Mouse (Mus musculus) neural tube, embryonic 13.5 days (tissue): ENCODE measurements around the gene Efcab11. TPM values are rescaled to one million over a fixed set of nuclear protein-coding genes. Genes with fewer than 3 reads are reported as not detected.

Experiments
- ATAC-seq: fragments of 200-750 bp; cut with Nextera tagmentation; 2 replicates; pipeline ENCODE4 v1.8.0; 2017; ENCODE audit warnings: low read depth, mild to moderate bottlenecking, moderate TSS enrichment, moderate library complexity
- H3K27ac ChIP-seq: fragments of 300-500 bp; sonication (generic); replicated peaks from 2 replicates; pipeline ENCODE4 v1.5.1; 2015; ENCODE audit warnings: moderate library complexity, mild to moderate bottlenecking, inconsistent platforms
- H3K27me3 ChIP-seq: fragments of 300-500 bp; sonication (generic); 2 replicates; pipeline ENCODE4 v1.6.1; 2015; ENCODE audit warnings: mild to moderate bottlenecking, inconsistent platforms
- H3K36me3 ChIP-seq: fragments of 300-500 bp; sonication (generic); 2 replicates; pipeline ENCODE4 v1.6.1; 2015; ENCODE audit warnings: mild to moderate bottlenecking, inconsistent platforms
- H3K4me1 ChIP-seq: fragments of 300-500 bp; sonication (generic); replicated peaks from 2 replicates; pipeline ENCODE4 v1.6.1; 2015; ENCODE audit warnings: inconsistent platforms
- H3K4me2 ChIP-seq: fragments of 300-500 bp; sonication (generic); 2 replicates; pipeline ENCODE4 v1.6.1; 2015; ENCODE audit warnings: inconsistent platforms, mild to moderate bottlenecking, moderate library complexity
- H3K4me3 ChIP-seq: fragments of 300-500 bp; sonication (generic); 2 replicates; pipeline ENCODE4 v1.5.1; 2015; ENCODE audit warnings: mild to moderate bottlenecking, inconsistent platforms
- H3K9ac ChIP-seq: fragments of 300-500 bp; sonication (generic); 2 replicates; pipeline ENCODE4 v1.6.1; 2015; ENCODE audit warnings: moderate library complexity, mild to moderate bottlenecking, inconsistent platforms
- H3K9me3 ChIP-seq: fragments of 300-500 bp; sonication (generic); 2 replicates; pipeline ENCODE4 v1.6.1; 2016; ENCODE audit warnings: inconsistent platforms
- WGBS: fragments of 180-500 bp; shearing (Covaris S2); methylation state at CpG from one replicate; pipeline ENCODE4 v1.1.7; 2015; 5-methylcytosine and 5-hydroxymethylcytosine counted together
- polyA plus RNA-seq: library from polyadenylated mRNA; unstranded; fragments of >200 nt; fragmentation: Nextera tagmentation; extraction: Ambion mirVana; gene quantifications from 2 replicates; pipeline ENCODE4 v1.2.1, GENCODE M21; 2015

Efcab11 gene
- polyA plus RNA-seq, 1 experiment from 2014 or later, result 4.2 TPM

- ATAC-seq, result 0 out of 2 replicates have a peak, but pooled peaks have one; percentile 43
- Histone ChIP-seq H3K36me3 (peaks cover 72% of the 10 kb centered on the region), H3K9me3 (no peaks in the 10 kb centered on the region), H3K4me3 (no peak overlapping the region), H3K27ac (peak overlapping the region; percentile 20; the same call in 1 of the 2 replicates), H3K4me2 (no peak overlapping the region), H3K9ac (no peak overlapping the region), H3K27me3 (no peaks in the 10 kb centered on the region), H3K4me1 (peaks cover 7% of the 10 kb centered on the region)
- 63% methylated on average over 4 of the region's 4 CpGs for WGBS
Measured at GRCm38 (mm10) chr12:99902867-99903370, 18.7 kb upstream of the Efcab11 start.

GRCm38 (mm10) chr12:99901973-99902866, 18.0 kb upstream of the Efcab11 start:
- H3K4me1 ChIP-seq, result peaks cover 7% of the 10 kb centered on the region
- WGBS, result 84% methylated on average over 8 of the region's 8 CpGs

GRCm38 (mm10) chr12:99899991-99900390, 15.8 kb upstream of the Efcab11 start:
- no peak overlapping the region for H3K4me3 ChIP-seq
- no peaks in the 10 kb centered on the region for H3K9me3 ChIP-seq
- H3K36me3 ChIP-seq, result peaks cover 66% of the 10 kb centered on the region
- WGBS, result 91% methylated on average over 1 of the region's 3 CpGs
- no peak overlapping the region for H3K27ac ChIP-seq
- H3K27me3 ChIP-seq, result no peaks in the 10 kb centered on the region
- no peak overlapping the region for H3K4me2 ChIP-seq
- no peak overlapping the region for H3K9ac ChIP-seq
- ATAC-seq, result no peak
- peaks cover 7% of the 10 kb centered on the region for H3K4me1 ChIP-seq

More at GRCm38 (mm10) chr12:99901973-99902866, 18.0 kb upstream of the Efcab11 start:
- Histone ChIP-seq H3K36me3 (peaks cover 68% of the 10 kb centered on the region), H3K9ac (no peak overlapping the region), H3K27ac (0 out of 2 replicates have a peak overlapping the region, but pooled peaks have one; percentile 20), H3K27me3 (no peaks in the 10 kb centered on the region), H3K4me2 (no peak overlapping the region), H3K9me3 (no peaks in the 10 kb centered on the region), H3K4me3 (no peak overlapping the region)
- ATAC-seq, result no peak

- H3K36me3 ChIP-seq, result peaks cover 65% of the 10 kb centered on the region
- H3K9me3 ChIP-seq, result no peaks in the 10 kb centered on the region
- H3K27me3 ChIP-seq, result no peaks in the 10 kb centered on the region
- no peak for ATAC-seq
- 89% methylated on average over 16 of the region's 16 CpGs for WGBS
- H3K4me1 ChIP-seq, result peaks cover 2% of the 10 kb centered on the region
- H3K9ac ChIP-seq, result no peak overlapping the region
- no peak overlapping the region for H3K4me3 ChIP-seq
- H3K27ac ChIP-seq, result no peak overlapping the region
- no peak overlapping the region for H3K4me2 ChIP-seq
Measured at GRCm38 (mm10) chr12:99898248-99898870, 14.1 kb upstream of the Efcab11 start.

- Histone ChIP-seq H3K9me3 (no peaks in the 10 kb centered on the region), H3K4me2 (no peak overlapping the region), H3K4me3 (no peak overlapping the region), H3K36me3 (peaks cover 67% of the 10 kb centered on the region), H3K4me1 (no peaks in the 10 kb centered on the region), H3K27me3 (no peaks in the 10 kb centered on the region), H3K9ac (no peak overlapping the region), H3K27ac (no peak overlapping the region)
- ATAC-seq, result no peak
- 93% methylated on average over 4 of the region's 4 CpGs for WGBS
Measured at GRCm38 (mm10) chr12:99897846-99898245, 13.6 kb upstream of the Efcab11 start.

- Histone ChIP-seq H3K36me3 (0 out of 2 replicates have a peak, but pooled peaks cover 5% of the 10 kb centered on the region), H3K27me3 (no peaks in the 10 kb centered on the region), H3K27ac (no peak overlapping the region), H3K4me1 (peaks cover 23% of the 10 kb centered on the region), H3K4me2 (peak overlapping the region; percentile 92), H3K4me3 (peak overlapping the region; percentile 91), H3K9ac (peak overlapping the region; percentile 93), H3K9me3 (no peaks in the 10 kb centered on the region)
- 43% methylated on average over 8 of the region's 8 CpGs for WGBS
- no peak for ATAC-seq
Measured at GRCm38 (mm10) chr12:99885282-99885901, 1.2 kb upstream of the Efcab11 start.

- Histone ChIP-seq H3K4me1 (peaks cover 23% of the 10 kb centered on the region), H3K9ac (peak overlapping the region; percentile 93), H3K9me3 (no peaks in the 10 kb centered on the region), H3K36me3 (no peaks in the 10 kb centered on the region), H3K27ac (peak overlapping the region; percentile 89), H3K4me3 (peak overlapping the region; percentile 91), H3K4me2 (peak overlapping the region; percentile 92), H3K27me3 (no peaks in the 10 kb centered on the region)
- peak; percentile 49 for ATAC-seq
- WGBS, result under 1% methylated on average over 11 of the region's 11 CpGs
Measured at GRCm38 (mm10) chr12:99883713-99884105, 530 bp downstream of the Efcab11 start.

GRCm38 (mm10) chr12:99883000-99883712, 1.1 kb downstream of the Efcab11 start:
- Histone ChIP-seq H3K27me3 (no peaks in the 10 kb centered on the region), H3K4me1 (peaks cover 23% of the 10 kb centered on the region), H3K4me2 (peak overlapping the region; percentile 92), H3K36me3 (no peaks in the 10 kb centered on the region), H3K9me3 (no peaks in the 10 kb centered on the region), H3K27ac (peak overlapping the region; percentile 89), H3K9ac (peak overlapping the region; percentile 93), H3K4me3 (peak overlapping the region; percentile 91)
- under 1% methylated on average over 38 of the region's 38 CpGs for WGBS
- ATAC-seq, result peak; percentile 92

- Histone ChIP-seq H3K4me2 (no peak overlapping the region), H3K27ac (no peak overlapping the region), H3K9me3 (no peaks in the 10 kb centered on the region), H3K4me3 (no peak overlapping the region), H3K9ac (no peak overlapping the region), H3K4me1 (no peaks in the 10 kb centered on the region), H3K36me3 (no peaks in the 10 kb centered on the region), H3K27me3 (no peaks in the 10 kb centered on the region)
- 75% methylated on average over 6 of the region's 6 CpGs for WGBS
- ATAC-seq, result no peak
Measured at GRCm38 (mm10) chr12:99874609-99875008, 9.6 kb downstream of the Efcab11 start.

GRCm38 (mm10) chr12:99873443-99873842, 10.8 kb downstream of the Efcab11 start:
- Histone ChIP-seq H3K4me2 (no peak overlapping the region), H3K9ac (no peak overlapping the region), H3K4me1 (no peaks in the 10 kb centered on the region), H3K27ac (no peak overlapping the region), H3K4me3 (no peak overlapping the region), H3K36me3 (no peaks in the 10 kb centered on the region), H3K9me3 (no peaks in the 10 kb centered on the region), H3K27me3 (no peaks in the 10 kb centered on the region)
- WGBS, result 50% methylated on average over 3 of the region's 3 CpGs
- ATAC-seq, result no peak

- no peaks in the 10 kb centered on the region for H3K4me1 ChIP-seq
- no peak for ATAC-seq
Measured at GRCm38 (mm10) chr12:99868821-99869220, 15.4 kb downstream of the Efcab11 start.

More at GRCm38 (mm10) chr12:99868821-99869220, 15.4 kb downstream of the Efcab11 start:
- Histone ChIP-seq H3K4me3 (no peak overlapping the region), H3K4me2 (no peak overlapping the region), H3K27me3 (no peaks in the 10 kb centered on the region), H3K27ac (no peak overlapping the region), H3K36me3 (no peaks in the 10 kb centered on the region), H3K9ac (no peak overlapping the region), H3K9me3 (no peaks in the 10 kb centered on the region)
- 76% methylated on average over 1 of the region's 1 CpGs for WGBS
